Mouse (Mus musculus) heart, postnatal 25 days (tissue): ENCODE measurements around the gene Ensa. TPM values are rescaled to one million over a fixed set of nuclear protein-coding genes. Genes with fewer than 3 reads are reported as not detected.
"Not testable (repeated sequence)": the region's sequence is repeated elsewhere in the genome, so short reads cannot be mapped to it uniquely, and the experiment has no call there.

Source experiments
- DNase-seq: peaks from one replicate; pipeline ENCODE4 v3.0.0; 2022; ENCODE audit warnings: low spot score
- intact Hi-C: fragments of 180-260 bp; cut with DNase I; formaldehyde crosslinking; loops from one replicate; pipeline ENCODE4 v1.15.1; 2025
- total RNA-seq, 2 experiments: library from RNA; stranded (reverse); gene quantifications; 2 replicates each; pipeline ENCODE4 v1.2.3; 2021

Gene Ensa
- total RNA-seq, 2 experiments from 2014 or later: 67.4 to 72.2 TPM

DNA sequence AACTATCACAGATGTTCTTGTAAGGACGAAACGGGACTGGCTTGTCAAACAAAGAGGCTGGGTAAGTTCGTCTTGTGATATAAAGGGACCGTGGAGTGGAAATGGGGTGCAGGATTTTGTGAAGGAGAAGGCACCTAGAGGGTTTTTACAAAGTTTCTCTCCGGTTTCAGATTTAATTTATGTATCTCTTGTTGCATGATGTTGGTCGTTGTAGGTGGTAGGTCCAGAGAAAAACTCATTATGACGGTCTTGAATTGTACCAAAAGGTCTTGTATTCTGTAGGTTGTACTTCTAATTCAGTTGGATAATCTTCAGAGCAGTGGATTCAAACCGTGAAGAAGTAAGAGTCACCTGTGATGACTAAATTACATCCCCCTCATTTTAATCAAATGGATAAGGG is 35.2 kb downstream of the Ensa start:
- DNase-seq: no peak
- intact Hi-C loops: no loop called here

DNA sequence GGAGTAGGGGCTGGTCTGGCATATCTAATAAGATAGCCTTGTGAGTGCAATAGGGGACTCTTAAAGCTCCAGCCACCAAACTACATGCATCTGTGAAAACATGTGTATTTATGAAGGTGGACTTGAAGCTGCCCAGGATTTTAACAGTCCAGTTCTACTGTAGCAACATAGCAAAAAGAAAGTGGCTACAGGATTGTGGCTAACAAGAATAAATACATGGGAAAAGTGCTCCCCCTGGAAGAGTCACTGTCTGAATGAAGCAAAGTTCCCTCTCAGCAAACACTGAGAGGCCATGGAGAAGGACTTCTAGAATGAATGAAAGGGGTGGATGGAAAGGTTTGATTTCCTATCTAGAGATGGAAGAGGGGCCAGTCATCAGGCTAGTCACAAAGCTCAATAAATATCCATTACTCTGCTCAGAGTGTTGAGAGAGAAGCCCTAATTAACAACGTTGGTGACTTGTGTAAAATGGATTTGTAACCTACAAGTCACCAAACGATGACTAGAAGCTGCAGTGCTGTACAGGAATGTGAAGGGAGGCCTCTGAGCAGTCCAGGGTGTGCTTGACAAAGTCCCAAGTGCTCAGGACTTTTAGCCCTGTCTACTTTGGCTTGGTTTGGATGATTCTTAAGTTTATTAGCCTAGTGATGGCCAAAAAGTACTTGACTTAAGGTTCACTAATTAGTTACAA is 36.1 kb downstream of the Ensa start:
- intact Hi-C loops: loop anchor here (1.0 kb wide), 1 partner anchor 12 kb away; no protein-coding TSS in a partner anchor
- DNase-seq: no peak

DNA sequence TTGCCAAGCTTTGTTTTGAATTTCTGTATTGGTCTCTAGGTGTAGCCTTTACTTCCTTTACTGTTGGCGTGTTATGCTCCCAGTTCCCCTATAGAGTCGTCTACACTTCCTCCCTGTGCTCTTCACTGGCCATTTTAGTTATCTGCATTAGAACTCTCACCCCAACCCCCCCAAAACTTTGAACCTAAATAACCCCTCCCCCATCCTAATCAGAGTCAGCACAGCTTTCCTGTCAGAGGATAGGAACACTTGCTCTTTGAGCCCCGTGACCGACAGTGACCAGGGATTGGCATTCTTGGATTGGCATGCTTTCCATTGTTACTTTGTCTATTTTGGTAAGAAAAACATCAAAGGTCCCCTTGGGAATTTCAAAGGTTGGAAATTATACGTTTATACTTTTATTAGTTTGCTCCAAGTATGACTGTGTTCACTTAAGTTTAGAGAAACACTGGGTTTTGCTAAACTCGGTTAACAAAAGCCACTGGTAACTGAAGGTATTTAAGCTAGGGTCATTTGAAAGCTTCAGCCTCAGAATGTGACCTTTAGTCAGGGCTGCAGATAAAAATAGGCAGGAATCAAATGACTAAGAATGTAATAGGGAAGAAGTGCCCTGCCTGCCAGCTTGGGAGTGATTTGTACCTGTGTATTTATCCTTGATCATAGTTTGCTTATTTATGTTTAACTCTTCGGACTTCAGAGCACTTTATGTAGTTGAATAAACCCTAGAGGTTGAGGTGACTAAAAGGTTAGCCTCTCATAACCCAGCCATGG is 37.3 kb downstream of the Ensa start:
- intact Hi-C loops: loop anchor here (1.0 kb wide), 1 partner anchor 11 kb away; no protein-coding TSS in a partner anchor
- no peak for DNase-seq

DNA sequence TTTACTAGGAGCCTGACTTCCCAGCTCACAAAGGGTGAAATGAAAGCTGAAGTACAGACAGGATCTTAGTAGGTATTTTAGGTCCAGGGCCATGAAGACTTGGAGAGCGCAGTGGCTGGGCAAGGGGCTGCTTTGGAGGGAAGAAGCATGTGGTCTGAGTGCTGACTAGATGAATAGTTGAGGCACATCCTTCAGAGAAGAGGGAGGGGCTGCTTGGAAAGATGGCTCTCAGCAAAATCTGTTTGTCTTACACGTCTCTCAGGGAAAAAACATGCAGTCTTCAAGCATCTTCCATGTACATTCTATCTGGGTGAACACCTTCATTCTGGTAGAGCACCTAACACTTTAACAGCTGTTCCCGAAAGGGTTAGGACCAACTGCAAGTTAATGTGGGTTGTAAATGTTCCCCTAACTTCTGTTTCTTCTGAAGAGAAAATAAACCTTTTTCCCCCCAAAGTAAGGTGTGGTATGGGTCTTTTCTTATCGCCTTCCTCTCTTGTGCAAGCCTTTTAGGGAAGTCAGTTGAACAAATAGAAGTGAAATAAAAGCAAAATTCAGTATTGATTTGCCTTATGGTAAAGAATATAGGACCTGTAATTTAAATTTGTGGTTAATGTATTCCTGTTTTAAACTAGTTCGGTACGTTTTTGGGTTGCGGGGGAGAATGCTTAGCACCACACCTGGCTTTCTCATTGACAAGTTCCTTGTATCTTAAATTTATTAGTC is 38.1 kb downstream of the Ensa start:
- intact Hi-C loops: no loop called here
- no peak for DNase-seq

DNA sequence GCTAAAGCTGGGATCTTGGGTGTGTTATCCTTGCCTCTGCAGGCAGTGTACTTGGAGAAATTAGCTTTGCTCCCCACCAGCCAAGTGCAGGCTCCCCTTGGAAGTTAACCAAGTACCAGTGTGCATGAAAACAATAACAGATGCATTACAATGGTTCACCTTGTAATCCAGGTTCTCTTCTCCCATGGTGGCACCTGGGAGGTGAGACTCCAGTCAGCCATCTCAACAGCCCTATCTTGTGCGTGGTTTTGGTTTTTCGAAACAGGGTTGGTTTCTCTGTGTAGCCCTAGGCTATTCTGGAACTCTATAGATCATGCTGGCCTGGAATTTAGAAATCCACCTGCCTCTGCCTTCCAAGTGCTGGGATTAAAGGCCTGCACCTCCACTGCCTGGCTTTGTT is 38.7 kb downstream of the Ensa start:
- intact Hi-C loops: no loop called here
- no peak for DNase-seq

DNA sequence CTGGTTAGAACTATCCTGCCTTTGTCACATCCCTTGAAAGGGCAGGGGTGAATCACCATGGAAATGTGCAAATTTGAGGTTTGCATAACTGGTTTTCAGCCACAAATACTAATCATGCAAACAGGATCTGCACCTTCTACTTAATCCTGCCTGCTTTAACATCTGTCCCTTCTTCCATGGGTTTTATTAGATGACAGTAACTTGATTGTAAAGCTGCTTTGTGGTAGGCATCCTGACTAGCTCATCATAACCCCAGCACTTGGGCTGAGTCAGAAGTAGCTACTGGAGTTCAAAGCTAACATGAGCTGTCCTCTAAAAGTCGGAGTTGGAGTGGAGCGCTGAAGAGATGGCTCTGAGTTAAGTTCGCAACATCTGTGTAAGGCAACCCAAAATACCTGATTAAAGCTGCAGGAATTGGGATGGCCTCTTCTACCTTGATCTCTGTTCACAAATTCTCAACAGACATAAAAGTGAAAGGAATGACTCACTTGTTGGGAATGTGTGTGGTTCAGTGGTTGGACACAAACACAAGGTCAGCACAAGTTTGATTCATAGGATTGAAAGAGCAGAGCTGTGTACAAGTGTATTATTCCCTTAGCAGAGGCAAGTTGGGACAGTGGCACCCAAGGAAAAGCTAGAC is 39.3 kb downstream of the Ensa start:
- intact Hi-C loops: no loop called here
- DNase-seq: no peak

DNA sequence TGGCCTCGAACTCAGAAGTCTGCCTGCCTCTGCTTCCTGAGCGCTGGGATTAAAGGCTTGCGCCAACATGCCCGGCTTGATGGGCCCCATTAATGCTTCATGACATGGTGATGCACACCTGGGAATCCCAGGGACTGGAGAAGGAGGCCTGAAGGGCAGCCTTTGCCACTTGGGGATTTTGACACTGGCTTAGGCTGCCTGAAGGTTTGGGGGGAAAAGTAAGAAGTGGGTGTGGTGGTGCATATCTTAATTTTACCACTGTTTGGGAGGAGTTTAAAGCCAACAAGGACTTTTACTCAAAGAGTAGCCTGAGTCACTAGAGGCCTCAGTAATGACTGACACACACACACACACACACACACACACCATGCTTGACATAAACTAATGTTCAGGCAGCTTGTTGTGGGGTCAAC is 40.2 kb downstream of the Ensa start:
- intact Hi-C loops: no loop called here
- no peak for DNase-seq

DNA sequence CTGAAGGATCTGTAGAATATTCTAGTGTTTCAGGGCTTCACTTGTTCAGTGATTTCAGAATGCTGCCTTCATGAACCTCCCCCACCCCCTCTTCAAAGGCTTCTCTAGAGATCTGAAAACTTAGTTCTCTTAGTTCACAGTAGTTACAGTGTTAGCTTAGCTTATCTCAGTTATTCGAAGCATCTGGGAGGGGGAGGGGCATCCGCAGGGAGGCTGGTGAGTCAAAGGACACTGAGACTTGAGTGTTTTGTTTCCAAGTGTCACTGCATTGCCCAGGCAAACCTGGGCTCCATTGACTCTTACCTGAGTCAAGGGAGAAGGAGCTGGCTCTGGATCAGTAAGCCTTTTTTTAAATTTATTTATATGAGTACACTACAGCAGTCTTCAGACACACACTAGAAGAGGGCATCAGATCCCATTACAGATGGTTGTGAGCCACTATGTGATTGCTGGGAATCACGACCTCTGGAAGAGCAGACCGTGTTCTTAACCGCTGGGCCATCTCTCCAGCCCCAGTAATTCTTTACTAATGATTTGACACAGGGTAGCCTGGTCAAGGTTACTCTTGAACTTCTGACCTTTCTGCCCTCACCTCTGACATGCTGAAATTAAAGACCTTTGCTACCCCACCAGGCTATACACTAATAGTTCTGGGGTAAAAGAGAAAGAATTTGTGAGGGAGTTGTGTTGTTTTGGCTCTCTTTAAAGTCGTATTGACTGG is 41.5 kb downstream of the Ensa start:
- no peak for DNase-seq
- intact Hi-C loops: no loop called here

DNA sequence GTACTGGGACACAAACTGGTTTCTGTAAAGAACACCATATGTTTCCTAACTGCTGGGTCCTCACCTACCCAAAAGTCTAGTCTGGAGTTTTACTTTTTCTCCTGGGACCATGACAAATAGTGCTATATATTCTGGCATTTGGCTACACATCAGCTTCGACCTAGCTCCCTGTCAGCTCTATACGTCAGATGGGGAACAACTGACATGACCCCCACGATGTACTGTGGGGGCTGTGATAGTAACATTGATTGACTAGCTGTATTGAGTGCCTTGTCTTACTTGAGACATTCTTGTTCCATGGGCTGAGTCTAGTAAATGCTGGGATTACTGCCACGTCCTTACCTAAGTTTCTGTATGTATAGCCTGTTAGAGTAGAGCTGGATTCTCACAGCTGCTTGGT is 42.7 kb downstream of the Ensa start:
- no peak for DNase-seq
- intact Hi-C loops: no loop called here

DNA sequence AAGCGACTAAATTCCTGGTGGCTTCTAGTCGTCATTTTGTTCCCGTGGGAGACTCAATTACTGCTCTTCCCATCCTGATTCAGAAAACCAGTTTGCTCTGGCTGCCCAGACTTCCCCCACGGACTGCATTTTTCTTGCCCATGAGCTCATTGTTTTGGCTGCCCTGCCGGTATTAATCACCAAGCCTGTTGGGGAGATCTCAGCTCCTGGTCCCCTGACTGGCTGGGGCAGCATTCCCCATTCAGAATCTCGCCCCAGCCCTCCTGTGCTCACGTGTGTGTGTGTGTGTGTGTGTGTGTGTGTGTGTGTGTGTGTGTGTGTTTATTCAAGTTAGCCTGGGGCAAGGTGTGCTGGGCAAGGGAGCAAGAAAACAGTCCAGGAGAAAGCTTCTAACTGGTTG is 43.2 kb downstream of the Ensa start:
- intact Hi-C loops: no loop called here

DNA sequence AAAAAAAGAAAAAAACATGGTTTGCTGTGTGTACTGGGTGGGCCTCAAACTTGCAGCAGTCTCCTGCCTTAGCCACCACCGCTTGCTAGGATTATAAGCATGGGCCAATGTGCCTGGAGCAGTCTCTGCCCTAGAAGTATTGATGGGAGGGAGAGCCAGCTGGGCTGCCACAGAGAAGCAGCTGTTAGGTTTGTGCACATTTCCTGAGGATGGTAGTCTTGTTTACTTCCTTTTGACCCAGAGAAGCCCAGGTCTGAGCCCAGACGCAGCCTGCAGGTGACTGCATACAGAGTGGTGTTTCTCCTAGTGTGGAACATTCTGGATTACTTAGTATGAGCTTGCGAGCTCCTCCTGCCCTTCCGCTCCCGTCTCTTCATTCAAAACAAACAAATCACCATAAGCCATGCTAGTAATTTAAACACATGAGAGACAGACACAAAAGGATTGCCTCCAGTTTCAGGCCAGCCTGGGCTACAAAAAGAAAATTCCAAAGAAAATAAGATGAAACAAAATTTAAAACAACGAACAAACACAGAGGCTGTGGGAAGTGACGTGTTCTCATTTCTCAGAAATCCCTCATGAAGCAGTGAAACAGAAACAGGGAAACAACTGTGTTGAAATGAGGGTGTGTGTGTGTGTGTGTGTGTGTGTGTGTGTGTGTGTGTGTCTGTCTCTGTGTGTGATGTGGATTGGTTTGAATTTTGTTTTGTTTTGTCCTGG is 44.0 kb downstream of the Ensa start:
- intact Hi-C loops: no loop called here
- no peak for DNase-seq

More for the DNA sequence above, 43.2 kb downstream of the Ensa start:
- DNase-seq: peak; percentile 61

DNA sequence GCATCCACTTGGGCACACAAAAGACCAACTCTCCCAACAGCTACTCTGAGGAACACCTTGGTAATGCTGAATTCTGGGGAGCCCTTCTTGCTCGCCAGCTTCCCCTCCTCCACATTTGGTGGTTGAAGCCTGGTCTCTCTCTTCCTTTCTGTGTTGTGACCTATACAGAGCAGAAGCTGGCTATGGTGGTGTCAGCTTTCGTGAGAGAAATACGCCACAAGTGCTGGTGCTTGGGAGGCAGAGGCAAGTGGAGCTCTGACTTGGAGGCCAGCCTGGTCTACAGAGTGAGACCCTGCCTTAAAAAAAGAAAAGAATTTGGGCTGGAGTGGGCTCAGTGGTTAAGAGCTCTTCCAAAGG is 44.5 kb downstream of the Ensa start:
- DNase-seq: no peak
- intact Hi-C loops: no loop called here

DNA sequence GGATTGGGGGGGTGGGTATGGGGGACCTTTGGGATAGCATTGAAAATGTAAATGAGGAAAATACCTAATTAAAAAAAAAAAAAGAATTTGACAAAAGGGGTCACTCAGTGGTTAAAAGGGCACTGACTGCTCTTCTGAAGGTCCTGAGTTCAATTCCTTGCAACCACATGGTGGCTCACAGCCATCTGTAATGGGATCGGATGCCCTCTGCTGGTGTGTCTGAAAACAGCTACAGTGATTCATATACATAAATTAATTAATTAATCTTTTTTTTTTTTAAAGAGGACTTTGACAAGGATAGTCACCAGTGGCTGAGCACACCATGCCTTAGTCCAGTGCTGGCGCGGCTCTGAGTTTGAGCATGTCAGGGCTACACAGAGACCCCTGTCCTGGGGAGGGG is 45.6 kb downstream of the Ensa start:
- DNase-seq, intact Hi-C loops: not testable (repeated sequence)

DNA sequence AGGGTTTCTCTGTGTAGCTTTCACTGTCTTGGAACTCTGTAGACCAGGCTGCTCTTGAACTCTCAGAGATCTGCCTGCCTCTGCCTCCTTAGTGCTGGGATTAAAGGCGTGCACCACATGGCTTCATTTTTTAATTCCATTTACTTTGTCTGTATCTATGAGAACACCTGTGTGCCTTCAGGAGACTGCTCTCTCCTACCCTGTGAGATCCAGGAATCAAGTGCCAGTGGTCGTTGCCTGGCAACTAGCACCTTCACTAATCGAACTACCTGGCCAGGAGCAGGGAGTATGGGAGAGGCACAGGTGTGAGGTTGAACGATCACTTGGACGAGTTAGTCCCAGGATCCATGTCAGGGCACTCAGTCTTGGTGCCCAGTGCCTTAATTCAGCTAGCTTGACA is 46.4 kb downstream of the Ensa start:
- intact Hi-C loops: no loop called here
- DNase-seq: no peak

DNA sequence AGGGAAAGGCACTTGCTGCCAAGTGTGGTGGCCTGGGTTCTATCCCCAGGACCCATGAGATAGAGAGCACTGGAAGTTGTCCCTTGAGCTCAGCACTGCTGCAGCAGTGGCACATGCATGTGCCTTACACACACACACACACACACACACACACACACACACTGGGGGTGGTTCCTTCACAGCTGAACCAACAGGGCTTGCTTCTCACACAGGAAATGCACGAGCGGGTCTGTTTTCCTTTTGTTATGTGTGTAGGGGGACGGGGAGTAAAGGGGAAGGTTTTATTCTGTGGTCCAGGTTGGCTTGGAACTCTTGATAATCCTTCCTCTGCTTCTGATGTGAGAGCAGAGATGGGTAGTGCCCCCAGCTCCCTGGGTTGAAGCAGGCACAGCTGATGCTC is 47.7 kb downstream of the Ensa start:
- DNase-seq: no peak
- intact Hi-C loops: no loop called here

DNA sequence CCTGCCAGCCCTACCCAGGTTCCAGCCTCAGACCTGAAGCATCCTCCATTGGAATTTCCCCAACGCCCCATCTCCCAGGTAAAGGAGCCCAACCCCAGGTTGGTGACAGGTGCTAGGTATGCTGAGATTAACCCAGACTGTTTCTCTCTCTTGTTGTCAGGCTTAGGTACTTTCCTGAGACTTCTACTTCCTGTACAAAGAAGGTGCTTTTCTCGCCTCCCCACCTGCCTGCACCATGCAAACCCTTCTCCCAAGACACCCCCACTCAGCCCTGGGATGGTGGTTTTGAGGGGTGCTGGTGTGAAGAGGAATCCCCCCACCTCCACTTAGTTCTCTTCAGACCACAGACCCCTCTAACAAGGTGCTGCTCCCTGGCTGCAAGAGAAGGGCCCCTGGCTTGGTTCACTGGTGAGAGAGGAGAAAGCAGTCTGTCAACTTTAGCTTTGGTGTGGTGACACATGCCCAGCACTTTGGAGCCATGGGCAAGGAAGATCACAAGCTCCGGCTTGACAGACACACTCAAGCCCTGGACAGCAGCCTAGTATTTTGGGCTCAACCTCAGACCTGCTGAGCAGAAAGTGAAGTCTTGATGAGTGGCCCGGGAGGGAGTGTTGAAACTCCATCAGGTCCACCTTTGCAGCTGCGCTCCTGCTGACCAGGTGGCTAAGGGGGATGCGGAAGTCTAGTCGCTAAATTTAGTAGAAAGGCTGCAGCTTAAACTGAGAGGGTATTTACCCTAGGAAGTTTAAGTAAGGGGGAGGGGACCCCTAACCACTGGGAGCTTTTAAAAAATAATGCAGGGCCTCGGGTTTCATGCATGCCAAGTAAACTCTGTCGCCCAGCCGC is 48.3 kb downstream of the Ensa start:
- DNase-seq: no peak
- intact Hi-C loops: loop anchor here (1.0 kb wide), 1 partner anchor 12 kb away; no protein-coding TSS in a partner anchor

DNA sequence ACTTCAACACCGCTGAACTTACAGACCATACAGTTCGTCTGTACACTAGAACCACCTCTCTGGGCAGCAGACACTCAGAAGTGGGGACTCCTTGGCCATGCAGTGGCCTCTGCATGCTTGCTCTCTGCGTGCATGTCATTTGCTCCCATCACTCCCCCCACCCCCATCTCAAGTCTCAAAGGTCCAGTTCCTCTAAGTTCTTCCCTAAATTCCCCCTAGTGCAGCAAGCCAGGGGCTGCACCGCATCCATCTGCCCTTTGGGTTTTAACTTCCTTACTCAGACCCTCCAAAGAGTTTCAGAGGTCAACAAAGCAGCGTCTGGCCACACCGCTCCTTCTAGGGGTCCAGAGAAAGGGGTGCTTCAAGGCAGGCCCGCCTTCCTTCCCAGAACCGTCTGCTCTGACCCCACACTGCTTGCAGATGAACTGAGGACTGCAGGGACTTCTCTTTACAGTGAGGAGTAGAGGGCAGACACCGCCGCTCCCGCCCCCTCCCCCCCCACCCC is 49.0 kb downstream of the Ensa start:
- intact Hi-C loops: loop anchor here (1.0 kb wide), 1 partner anchor 12 kb away; no protein-coding TSS in a partner anchor
- no peak for DNase-seq

DNA sequence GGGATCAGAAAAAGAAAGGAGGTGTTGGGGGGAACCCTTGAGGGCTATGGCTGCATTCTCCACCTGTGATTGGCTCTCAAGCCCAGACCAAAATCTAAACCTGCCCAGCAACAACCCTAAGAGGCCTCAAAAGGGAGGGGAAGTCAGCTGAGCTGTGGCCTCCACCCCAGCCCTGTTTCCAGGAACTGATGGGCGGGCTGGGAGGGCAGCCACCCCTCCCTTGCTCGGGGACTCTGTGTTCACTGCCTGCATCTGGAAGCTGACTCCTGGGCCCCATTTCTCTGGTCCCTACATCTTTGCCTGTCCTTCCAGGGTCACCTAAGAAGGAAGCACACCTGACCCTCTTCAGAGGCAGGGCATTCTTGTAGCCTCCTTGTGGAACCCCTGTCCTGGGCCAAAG is 49.4 kb downstream of the Ensa start:
- intact Hi-C loops: no loop called here
- DNase-seq: peak; percentile 82
